Mouse (Mus musculus) midbrain, embryonic 10.5 days (tissue): ENCODE data around the gene Masp1. TPM values are rescaled to one million over a fixed set of nuclear protein-coding genes. Genes with fewer than 3 reads are reported as not detected.

Experiments used
- DNase-seq: peaks from one replicate; pipeline ENCODE4 v3.0.0-alpha.2; 2017; ENCODE audit warnings: low spot score
- H3K27ac ChIP-seq: fragments of 300-500 bp; sonication (generic); replicated peaks from 2 replicates; pipeline ENCODE4 v1.5.1; 2016; ENCODE audit warnings: mild to moderate bottlenecking
- H3K27me3 ChIP-seq: fragments of 300-500 bp; sonication (generic); 2 replicates; pipeline ENCODE4 v1.6.1; 2016; ENCODE audit warnings: low read depth, mild to moderate bottlenecking; ENCODE audit not compliant: poor library complexity, severe bottlenecking
- H3K36me3 ChIP-seq: fragments of 300-500 bp; sonication (generic); 2 replicates; pipeline ENCODE4 v1.6.1; 2016; ENCODE audit warnings: mild to moderate bottlenecking, moderate library complexity
- H3K4me1 ChIP-seq: fragments of 300-500 bp; sonication (generic); 2 replicates; pipeline ENCODE4 v1.6.1; 2016
- H3K4me3 ChIP-seq: fragments of 300-500 bp; sonication (generic); 2 replicates; pipeline ENCODE4 v1.5.1; 2016; ENCODE audit warnings: mild to moderate bottlenecking, moderate library complexity
- H3K9me3 ChIP-seq: fragments of 300-500 bp; sonication (generic); replicated peaks from 2 replicates; pipeline ENCODE4 v1.6.1; 2016; ENCODE audit warnings: mild to moderate bottlenecking
- WGBS: fragments of 180-500 bp; shearing (Covaris S2); methylation state at CpG from one replicate; pipeline ENCODE4 v1.1.7; 2016; 5-methylcytosine and 5-hydroxymethylcytosine counted together
- polyA plus RNA-seq: library from polyadenylated mRNA; unstranded; fragments of >200 nt; fragmentation: Nextera tagmentation; extraction: Ambion mirVana; gene quantifications from 2 replicates; pipeline ENCODE4 v1.2.1, GENCODE M21; 2016

The Masp1 gene
- polyA plus RNA-seq, 1 experiment from 2014 or later: 6.4 TPM

GRCm38 (mm10) chr16:23444231-23444630 is 76.4 kb downstream of the Masp1 start:
- H3K4me1 ChIP-seq: no peaks in the 10 kb centered on the region
- no peaks in the 10 kb centered on the region for H3K36me3 ChIP-seq
- no peak for DNase-seq
- H3K27ac ChIP-seq: no peak overlapping the region
- 92% methylated on average over 4 of the region's 4 CpGs for WGBS
- H3K27me3 ChIP-seq: no peaks in the 10 kb centered on the region
- no peaks in the 10 kb centered on the region for H3K9me3 ChIP-seq
- H3K4me3 ChIP-seq: no peak overlapping the region

- no peak overlapping the region for H3K4me3 ChIP-seq
- no peaks in the 10 kb centered on the region for H3K9me3 ChIP-seq
- 80% methylated on average over 12 of the region's 12 CpGs for WGBS
Observed at GRCm38 (mm10) chr16:23437404-23438166, 83.0 kb downstream of the Masp1 start.

GRCm38 (mm10) chr16:23429991-23430390 is 90.6 kb downstream of the Masp1 start:
- DNase-seq: no peak
- Histone ChIP-seq H3K4me1 (no peaks in the 10 kb centered on the region), H3K27ac (no peak overlapping the region), H3K4me3 (no peak overlapping the region), H3K36me3 (no peaks in the 10 kb centered on the region), H3K9me3 (no peaks in the 10 kb centered on the region), H3K27me3 (no peaks in the 10 kb centered on the region)
- 90% methylated on average over 8 of the region's 8 CpGs for WGBS

More at GRCm38 (mm10) chr16:23437404-23438166, 83.0 kb downstream of the Masp1 start:
- Histone ChIP-seq H3K27ac (no peak overlapping the region), H3K36me3 (no peaks in the 10 kb centered on the region), H3K27me3 (no peaks in the 10 kb centered on the region), H3K4me1 (no peaks in the 10 kb centered on the region)
- no peak for DNase-seq

DNA sequence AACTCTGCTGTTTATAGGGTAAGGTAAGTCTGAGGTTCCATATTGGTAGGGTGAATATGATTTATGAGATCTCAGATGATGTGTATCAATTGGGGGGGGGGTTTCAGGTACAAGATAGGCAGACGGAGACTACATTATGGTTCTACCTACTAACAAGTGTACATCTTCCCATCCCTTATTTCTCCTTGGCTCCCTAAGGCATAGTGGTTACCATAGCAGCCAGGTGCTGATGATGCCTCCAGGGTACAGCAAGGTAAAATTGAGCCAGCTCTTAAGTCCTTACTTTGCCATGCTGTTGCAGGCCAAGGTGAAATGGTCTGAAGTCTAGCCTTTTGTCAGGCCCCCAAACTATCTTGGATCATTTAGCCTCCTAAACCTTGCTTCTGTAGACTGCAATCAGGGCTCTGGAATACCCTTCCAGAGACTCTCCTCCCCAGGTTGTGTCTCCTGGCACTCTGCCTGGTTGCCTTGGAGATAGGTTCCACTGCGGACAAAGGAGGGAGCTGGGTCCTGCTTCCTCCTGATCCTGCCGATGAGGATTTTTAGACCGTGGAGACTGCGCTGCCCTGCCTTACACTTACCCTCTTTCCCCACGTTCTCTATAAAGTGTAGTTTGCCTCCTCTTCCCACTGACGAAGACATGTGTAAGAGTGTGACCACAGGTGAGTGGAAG is 91.8 kb downstream of the Masp1 start, which contains the start of gene Rtp1:
Gene Rtp1, plus strand, starts transcription at position 487 of the 673 bp plus-strand sequence.
- 87% methylated on average over 7 of the region's 7 CpGs for WGBS
- no peaks in the 10 kb centered on the region for H3K36me3 ChIP-seq

DNA sequence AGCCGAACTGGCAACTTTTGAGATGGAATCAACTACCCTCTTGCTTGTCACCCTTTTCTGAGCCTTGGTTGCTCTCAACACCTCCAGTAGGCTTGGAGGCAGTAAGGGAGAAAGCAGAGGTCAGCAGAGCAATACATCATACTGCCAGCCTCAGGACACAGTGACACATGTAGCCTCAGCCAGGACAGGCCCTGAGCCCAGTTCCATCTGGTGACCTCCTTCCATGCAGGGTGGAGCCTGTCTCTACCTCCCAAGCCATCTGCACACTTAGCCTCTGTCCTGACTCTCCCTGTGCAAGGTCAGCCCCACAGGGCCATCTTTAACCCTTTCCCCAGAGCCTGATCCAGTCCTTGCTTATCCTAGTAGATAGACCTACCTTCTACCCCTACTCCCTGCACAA is 92.9 kb downstream of the Masp1 start:
- H3K36me3 ChIP-seq: no peaks in the 10 kb centered on the region
- H3K27ac ChIP-seq: no peak overlapping the region
- H3K27me3 ChIP-seq: no peaks in the 10 kb centered on the region
- no peaks in the 10 kb centered on the region for H3K9me3 ChIP-seq
- H3K4me3 ChIP-seq: no peak overlapping the region
- WGBS: 81% methylated on average over 1 of the region's 1 CpGs
- DNase-seq: no peak
- H3K4me1 ChIP-seq: no peaks in the 10 kb centered on the region

More for the DNA sequence above, 91.8 kb downstream of the Masp1 start, which contains the start of gene Rtp1:
- Histone ChIP-seq H3K4me1 (no peaks in the 10 kb centered on the region), H3K27me3 (no peaks in the 10 kb centered on the region), H3K4me3 (no peak within 1 kb of the TSS), H3K27ac (no peak within 1 kb of the TSS), H3K9me3 (no peaks in the 10 kb centered on the region)
- DNase-seq: no peak

- H3K4me3 ChIP-seq: no peak overlapping the region
- H3K27me3 ChIP-seq: 0 out of 2 replicates have a peak, but pooled peaks cover 3% of the 10 kb centered on the region
- no peaks in the 10 kb centered on the region for H3K9me3 ChIP-seq
- no peak overlapping the region for H3K27ac ChIP-seq
- no peak for DNase-seq
- H3K36me3 ChIP-seq: no peaks in the 10 kb centered on the region
- no peaks in the 10 kb centered on the region for H3K4me1 ChIP-seq
- 70% methylated on average over 5 of the region's 5 CpGs for WGBS
Observed at GRCm38 (mm10) chr16:23423825-23424224, 96.8 kb downstream of the Masp1 start.

GRCm38 (mm10) chr16:23419565-23420085 is 101.0 kb downstream of the Masp1 start:
- WGBS: 89% methylated on average over 8 of the region's 8 CpGs
- Histone ChIP-seq H3K4me1 (peaks cover 23% of the 10 kb centered on the region), H3K9me3 (no peaks in the 10 kb centered on the region), H3K4me3 (no peak overlapping the region), H3K36me3 (no peaks in the 10 kb centered on the region), H3K27ac (no peak overlapping the region), H3K27me3 (0 out of 2 replicates have a peak, but pooled peaks cover 6% of the 10 kb centered on the region)
- DNase-seq: no peak

DNA sequence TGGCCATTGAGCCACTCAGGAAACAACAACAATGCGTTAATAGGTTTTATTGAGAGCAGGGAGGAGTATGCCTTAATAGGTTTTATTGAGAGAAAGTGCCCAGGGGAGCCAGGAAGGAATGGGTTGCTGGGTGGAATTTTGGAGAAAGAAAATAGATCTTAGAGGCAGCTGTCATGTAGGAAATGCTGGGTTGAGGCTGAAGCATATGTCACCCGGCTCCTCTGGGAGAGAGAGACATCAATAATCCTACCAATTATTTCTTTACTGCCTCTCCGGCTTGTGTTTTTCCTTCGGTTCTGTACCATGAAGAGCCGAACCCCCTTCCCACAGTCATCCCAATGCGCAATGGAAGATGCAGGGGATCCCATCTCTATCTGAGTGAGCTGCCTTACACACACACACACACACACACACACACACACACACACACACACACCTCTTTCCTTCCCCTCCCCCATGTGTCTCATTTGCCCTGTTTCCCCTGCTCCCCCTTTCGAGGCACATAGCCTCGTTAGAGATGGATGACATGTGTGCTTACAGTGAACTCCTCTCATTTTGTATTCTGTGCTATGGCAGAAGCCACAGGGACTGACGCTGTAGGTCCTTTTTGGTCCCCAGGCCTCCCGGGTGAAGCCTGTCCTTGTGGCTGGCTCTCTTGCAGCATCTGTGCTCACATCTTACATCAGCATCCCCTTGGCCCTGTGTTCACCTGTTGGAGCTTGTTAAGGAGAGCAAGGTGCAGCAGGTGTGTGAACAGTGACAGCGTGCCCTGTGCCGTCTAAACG is 103.0 kb downstream of the Masp1 start:
- H3K4me1 ChIP-seq: peaks cover 23% of the 10 kb centered on the region
- H3K9me3 ChIP-seq: no peaks in the 10 kb centered on the region
- H3K27me3 ChIP-seq: 0 out of 2 replicates have a peak, but pooled peaks cover 6% of the 10 kb centered on the region
- H3K27ac ChIP-seq: peak overlapping the region; percentile 52; the same call in 1 of the 2 replicates
- H3K4me3 ChIP-seq: no peak overlapping the region
- WGBS: 77% methylated on average over 13 of the region's 13 CpGs
- no peak for DNase-seq
- H3K36me3 ChIP-seq: no peaks in the 10 kb centered on the region

DNA sequence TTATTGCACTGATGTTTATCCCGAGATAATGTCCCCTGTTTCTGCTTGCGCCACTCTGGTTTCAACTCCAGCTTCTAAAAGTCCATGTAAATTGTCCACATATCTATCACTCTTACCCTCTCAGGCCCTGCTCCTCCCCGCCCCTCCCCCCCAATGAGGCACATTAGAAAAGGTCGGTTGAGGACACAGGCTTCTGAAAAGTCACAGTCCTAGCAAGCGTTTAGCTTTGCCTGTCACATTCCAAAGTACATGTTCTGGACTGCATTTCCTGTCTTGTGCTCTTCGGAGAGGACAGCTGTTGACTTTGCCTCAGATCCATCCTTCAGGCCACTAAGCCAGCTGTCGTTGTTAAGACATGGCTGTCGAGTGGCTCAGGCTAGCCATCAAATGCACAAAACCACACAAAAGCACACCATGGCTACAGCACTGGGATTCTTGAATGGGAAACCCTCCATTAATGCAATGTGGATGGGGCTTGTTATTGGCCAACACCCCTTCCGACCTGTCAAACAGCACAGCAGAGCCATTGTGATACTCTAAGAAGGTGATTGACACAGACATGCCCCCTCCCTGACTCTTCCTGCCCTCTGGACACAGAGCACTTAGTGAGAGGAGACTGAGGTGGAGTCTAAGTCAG is 103.8 kb downstream of the Masp1 start:
- peak; percentile 13 for DNase-seq
- peaks cover 23% of the 10 kb centered on the region for H3K4me1 ChIP-seq
- no peaks in the 10 kb centered on the region for H3K9me3 ChIP-seq
- no peak overlapping the region for H3K4me3 ChIP-seq
- no peaks in the 10 kb centered on the region for H3K36me3 ChIP-seq
- 0 out of 2 replicates have a peak, but pooled peaks cover 6% of the 10 kb centered on the region for H3K27me3 ChIP-seq
- 61% methylated on average over 9 of the region's 9 CpGs for WGBS
- peak overlapping the region; percentile 52; the same call in 1 of the 2 replicates for H3K27ac ChIP-seq

GRCm38 (mm10) chr16:23416261-23416656 is 104.4 kb downstream of the Masp1 start:
- 0 out of 2 replicates have a peak overlapping the region, but pooled peaks have one; percentile 4 for H3K27ac ChIP-seq
- H3K27me3 ChIP-seq: 0 out of 2 replicates have a peak, but pooled peaks cover 6% of the 10 kb centered on the region
- no peaks in the 10 kb centered on the region for H3K36me3 ChIP-seq
- WGBS: 34% methylated on average over 10 of the region's 10 CpGs
- H3K9me3 ChIP-seq: no peaks in the 10 kb centered on the region
- no peak for DNase-seq
- H3K4me1 ChIP-seq: peaks cover 23% of the 10 kb centered on the region
- H3K4me3 ChIP-seq: no peak overlapping the region

GRCm38 (mm10) chr16:23412930-23413329 is 107.7 kb downstream of the Masp1 start:
- Histone ChIP-seq H3K36me3 (no peaks in the 10 kb centered on the region), H3K27me3 (no peaks in the 10 kb centered on the region), H3K27ac (no peak overlapping the region), H3K4me1 (peaks cover 18% of the 10 kb centered on the region), H3K9me3 (no peaks in the 10 kb centered on the region), H3K4me3 (no peak overlapping the region)
- DNase-seq: no peak
- WGBS: 83% methylated on average over 6 of the region's 6 CpGs
